Mouse (Mus musculus) liver, embryonic 15.5 days (tissue): ENCODE results near the gene Npas3. TPM values are rescaled to one million over a fixed set of nuclear protein-coding genes. Genes with fewer than 3 reads are reported as not detected.

ENCODE experiments used
- ATAC-seq: fragments of 200-750 bp; cut with Nextera tagmentation; 2 replicates; pipeline ENCODE4 v1.8.0; 2017; ENCODE audit warnings: moderate number of reproducible peaks, mild to moderate bottlenecking, moderate library complexity; ENCODE audit not compliant: insufficient read depth
- H3K27ac ChIP-seq: fragments of 300-500 bp; sonication (generic); replicated peaks from 2 replicates; pipeline ENCODE4 v1.5.1; 2015; ENCODE audit warnings: mild to moderate bottlenecking, inconsistent platforms
- H3K27me3 ChIP-seq: fragments of 300-500 bp; sonication (generic); 2 replicates; pipeline ENCODE4 v1.6.1; 2015; ENCODE audit warnings: mild to moderate bottlenecking, inconsistent platforms
- H3K36me3 ChIP-seq: fragments of 300-500 bp; sonication (generic); replicated peaks from 2 replicates; pipeline ENCODE4 v1.6.1; 2015; ENCODE audit warnings: moderate library complexity, mild to moderate bottlenecking, inconsistent platforms
- H3K4me1 ChIP-seq: fragments of 300-500 bp; sonication (generic); replicated peaks from 2 replicates; pipeline ENCODE4 v1.6.1; 2015; ENCODE audit warnings: inconsistent platforms
- H3K4me2 ChIP-seq: fragments of 300-500 bp; sonication (generic); 2 replicates; pipeline ENCODE4 v1.6.1; 2015; ENCODE audit warnings: moderate library complexity, mild to moderate bottlenecking, inconsistent platforms
- H3K4me3 ChIP-seq: fragments of 300-500 bp; sonication (generic); replicated peaks from 2 replicates; pipeline ENCODE4 v1.5.1; 2015; ENCODE audit warnings: mild to moderate bottlenecking, inconsistent platforms
- H3K9ac ChIP-seq: fragments of 300-500 bp; sonication (generic); 2 replicates; pipeline ENCODE4 v1.6.1; 2015; ENCODE audit warnings: moderate library complexity, mild to moderate bottlenecking, inconsistent platforms
- H3K9me3 ChIP-seq: fragments of 300-500 bp; sonication (generic); replicated peaks from 2 replicates; pipeline ENCODE4 v1.6.1; 2016; ENCODE audit warnings: inconsistent platforms
- WGBS: fragments of 180-500 bp; shearing (Covaris S2); methylation state at CpG from one replicate; pipeline ENCODE4 v1.1.7; 2015; ENCODE audit warnings: mixed read lengths; ENCODE audit not compliant: insufficient replicate concordance; 5-methylcytosine and 5-hydroxymethylcytosine counted together
- polyA plus RNA-seq: library from polyadenylated mRNA; unstranded; fragments of >200 nt; fragmentation: Nextera tagmentation; extraction: Ambion mirVana; gene quantifications from 2 replicates; pipeline ENCODE4 v1.2.1, GENCODE M21; 2015

Npas3 gene
- polyA plus RNA-seq, 1 experiment from 2014 or later: 0.33 TPM

DNA sequence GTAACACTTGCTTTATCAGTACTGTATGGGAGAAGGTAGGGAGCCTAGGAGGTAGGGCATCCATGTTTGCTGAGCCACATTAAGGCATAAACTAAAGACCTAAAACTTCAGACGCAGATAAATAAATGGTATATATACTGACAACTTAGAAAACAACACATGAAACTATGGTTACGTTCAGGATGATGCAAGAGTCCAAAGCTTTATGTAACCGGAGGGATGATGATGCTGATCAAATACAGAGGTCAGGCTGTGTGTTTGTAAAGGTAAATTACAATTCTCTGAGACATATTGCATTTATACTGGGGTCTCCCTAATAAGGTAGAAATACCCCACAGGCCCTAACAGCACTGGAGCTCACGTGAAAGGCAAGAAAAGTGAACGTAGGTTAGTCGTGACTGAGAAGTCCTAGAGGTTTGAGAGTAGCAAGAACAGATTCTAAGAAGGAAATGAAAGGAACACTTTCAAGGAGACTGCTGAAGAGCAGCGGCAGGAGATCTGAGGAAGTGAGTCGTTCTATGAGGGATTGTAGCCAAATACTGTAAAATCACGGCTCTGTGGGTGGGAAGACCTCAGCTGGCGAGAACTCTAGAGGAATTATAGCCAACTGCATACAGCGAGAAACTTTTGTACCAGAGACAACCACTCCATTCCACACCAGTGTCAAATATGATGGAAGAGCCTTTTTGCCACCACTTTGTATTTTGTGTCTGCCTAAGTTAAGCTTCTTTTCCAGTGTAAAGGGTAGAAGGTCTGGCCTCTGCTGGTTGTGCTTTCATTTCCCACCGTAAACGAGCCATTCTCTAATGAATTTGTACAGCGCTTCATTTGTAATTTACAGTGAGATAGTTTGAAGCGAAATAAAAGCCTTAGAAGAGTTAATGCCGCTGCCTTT, 49.7 kb downstream of the Npas3 start:
- H3K27me3 ChIP-seq: no peaks in the 10 kb centered on the region
- ATAC-seq: no peak
- no peak overlapping the region for H3K9ac ChIP-seq
- no peak overlapping the region for H3K4me3 ChIP-seq
- no peak overlapping the region for H3K27ac ChIP-seq
- no peaks in the 10 kb centered on the region for H3K4me1 ChIP-seq
- no peaks in the 10 kb centered on the region for H3K9me3 ChIP-seq
- no peak overlapping the region for H3K4me2 ChIP-seq
- WGBS: 53% methylated on average over 16 of the region's 16 CpGs
- no peaks in the 10 kb centered on the region for H3K36me3 ChIP-seq

DNA sequence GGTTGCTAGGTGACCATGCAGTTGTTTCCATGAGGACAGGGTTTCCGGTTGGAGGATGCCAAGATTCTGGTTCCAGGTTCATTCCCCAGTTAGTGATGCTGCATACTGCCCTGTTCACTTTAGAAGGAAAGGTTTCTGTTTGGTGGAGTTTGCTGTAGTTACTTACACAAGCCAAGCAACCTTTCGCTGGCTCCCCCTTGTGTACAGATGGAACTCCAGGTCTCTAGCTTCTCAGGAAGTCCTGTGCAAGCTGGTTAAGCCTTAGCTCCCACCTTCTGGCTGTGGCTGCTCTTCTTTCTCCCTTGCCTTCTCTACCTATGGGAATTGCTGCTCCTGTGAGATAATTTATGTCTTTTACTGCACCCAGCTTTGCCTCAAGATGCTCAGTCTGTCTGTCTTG, 52.5 kb downstream of the Npas3 start:
- ATAC-seq: no peak

DNA sequence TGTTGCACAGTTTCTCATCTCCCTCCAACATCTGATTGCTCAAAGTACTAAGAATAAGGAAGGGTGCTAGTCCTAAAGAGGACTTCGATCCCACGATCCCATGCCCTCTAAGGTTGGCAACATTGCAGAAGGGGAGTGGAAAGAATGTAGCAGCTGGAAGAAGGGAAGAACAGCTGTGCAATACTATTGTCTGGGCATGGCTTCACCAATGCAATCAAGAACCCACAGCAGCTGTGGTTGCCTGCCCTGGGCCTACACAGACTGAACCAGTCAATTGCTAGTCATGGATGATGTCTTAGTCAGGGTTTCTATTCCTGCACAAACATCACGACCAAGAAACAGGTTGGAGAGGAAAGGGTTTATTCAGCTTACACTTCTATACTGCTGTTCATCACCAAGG, 53.7 kb downstream of the Npas3 start:
- Histone ChIP-seq H3K4me1 (no peaks in the 10 kb centered on the region), H3K9me3 (no peaks in the 10 kb centered on the region), H3K36me3 (no peaks in the 10 kb centered on the region), H3K27ac (no peak overlapping the region), H3K9ac (no peak overlapping the region), H3K4me3 (no peak overlapping the region), H3K4me2 (no peak overlapping the region), H3K27me3 (no peaks in the 10 kb centered on the region)
- WGBS: 39% methylated on average over 3 of the region's 3 CpGs
- ATAC-seq: no peak

More for the DNA sequence above, 52.5 kb downstream of the Npas3 start:
- Histone ChIP-seq H3K36me3 (no peaks in the 10 kb centered on the region), H3K9ac (no peak overlapping the region), H3K4me3 (no peak overlapping the region), H3K4me1 (no peaks in the 10 kb centered on the region), H3K4me2 (no peak overlapping the region), H3K27ac (no peak overlapping the region), H3K9me3 (no peaks in the 10 kb centered on the region), H3K27me3 (no peaks in the 10 kb centered on the region)
- WGBS: 35% methylated on average over 2 of the region's 2 CpGs

DNA sequence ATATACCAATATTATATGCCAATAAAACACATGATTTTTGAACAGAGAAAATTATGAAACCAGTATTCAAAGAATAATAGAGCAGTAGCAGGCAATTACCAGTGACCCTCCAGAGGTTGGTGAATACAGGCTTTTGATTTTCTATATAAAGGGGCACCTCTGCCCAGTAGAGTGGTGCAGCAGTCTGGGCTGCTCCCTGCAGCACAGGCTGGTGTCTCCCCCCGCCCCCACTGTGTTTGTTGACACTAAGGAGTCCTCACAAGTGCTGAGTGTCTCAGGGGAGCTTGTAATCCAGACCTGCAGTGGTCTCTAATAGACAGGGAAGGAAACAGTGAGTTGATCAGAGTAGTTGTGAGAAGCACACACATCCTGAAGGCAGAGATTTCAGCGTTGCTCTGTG, 68.2 kb downstream of the Npas3 start:
- H3K4me1 ChIP-seq: no peaks in the 10 kb centered on the region
- H3K27me3 ChIP-seq: no peaks in the 10 kb centered on the region
- no peak overlapping the region for H3K9ac ChIP-seq
- no peak overlapping the region for H3K27ac ChIP-seq
- no peak overlapping the region for H3K4me3 ChIP-seq
- H3K4me2 ChIP-seq: no peak overlapping the region
- H3K36me3 ChIP-seq: no peaks in the 10 kb centered on the region
- no peaks in the 10 kb centered on the region for H3K9me3 ChIP-seq
- WGBS: 25% methylated on average over 2 of the region's 2 CpGs
- no peak for ATAC-seq

- Histone ChIP-seq H3K9ac (no peak overlapping the region), H3K27me3 (no peaks in the 10 kb centered on the region), H3K9me3 (no peaks in the 10 kb centered on the region), H3K4me2 (no peak overlapping the region), H3K4me3 (no peak overlapping the region), H3K4me1 (no peaks in the 10 kb centered on the region), H3K36me3 (no peaks in the 10 kb centered on the region), H3K27ac (no peak overlapping the region)
- WGBS: 56% methylated on average over 3 of the region's 3 CpGs
- no peak for ATAC-seq
These were observed 69.3 kb downstream of the Npas3 start for GRCm38 (mm10) chr12:53317801-53318200.

GRCm38 (mm10) chr12:53320526-53320925, 72.0 kb downstream of the Npas3 start:
- H3K4me1 ChIP-seq: no peaks in the 10 kb centered on the region
- H3K27me3 ChIP-seq: no peaks in the 10 kb centered on the region
- H3K4me3 ChIP-seq: no peak overlapping the region
- no peak overlapping the region for H3K4me2 ChIP-seq
- no peaks in the 10 kb centered on the region for H3K36me3 ChIP-seq
- 70% methylated on average over 2 of the region's 2 CpGs for WGBS
- H3K9ac ChIP-seq: no peak overlapping the region
- no peaks in the 10 kb centered on the region for H3K9me3 ChIP-seq
- H3K27ac ChIP-seq: no peak overlapping the region
- ATAC-seq: no peak

GRCm38 (mm10) chr12:53321018-53321417, 72.5 kb downstream of the Npas3 start:
- Histone ChIP-seq H3K9me3 (no peaks in the 10 kb centered on the region), H3K27me3 (no peaks in the 10 kb centered on the region), H3K9ac (no peak overlapping the region), H3K4me2 (no peak overlapping the region), H3K36me3 (no peaks in the 10 kb centered on the region), H3K4me1 (no peaks in the 10 kb centered on the region), H3K4me3 (no peak overlapping the region), H3K27ac (no peak overlapping the region)
- ATAC-seq: no peak
- 63% methylated on average over 12 of the region's 12 CpGs for WGBS

DNA sequence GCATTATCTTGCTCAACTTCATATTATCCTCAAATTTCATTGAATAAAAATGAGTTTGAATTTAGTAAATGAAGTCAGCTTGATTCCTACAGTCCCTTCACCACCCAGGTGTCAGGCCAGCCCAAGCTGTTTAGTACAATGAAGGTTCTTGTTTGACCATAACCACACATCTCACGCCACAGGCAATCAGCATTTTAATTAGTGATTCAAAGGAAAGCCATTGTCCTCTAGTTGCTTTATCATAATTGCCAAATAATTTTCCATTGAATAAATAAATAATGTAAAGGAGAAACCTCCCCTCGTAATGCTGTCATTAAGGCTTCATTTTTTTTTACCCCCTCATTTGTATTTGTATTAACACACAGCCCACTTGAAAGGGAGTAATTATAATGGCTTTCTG, 73.5 kb downstream of the Npas3 start:
- Histone ChIP-seq H3K9ac (no peak overlapping the region), H3K36me3 (no peaks in the 10 kb centered on the region), H3K9me3 (no peaks in the 10 kb centered on the region), H3K27ac (no peak overlapping the region), H3K4me1 (no peaks in the 10 kb centered on the region), H3K4me2 (no peak overlapping the region), H3K27me3 (no peaks in the 10 kb centered on the region), H3K4me3 (no peak overlapping the region)
- ATAC-seq: no peak
- 46% methylated on average over 2 of the region's 2 CpGs for WGBS

DNA sequence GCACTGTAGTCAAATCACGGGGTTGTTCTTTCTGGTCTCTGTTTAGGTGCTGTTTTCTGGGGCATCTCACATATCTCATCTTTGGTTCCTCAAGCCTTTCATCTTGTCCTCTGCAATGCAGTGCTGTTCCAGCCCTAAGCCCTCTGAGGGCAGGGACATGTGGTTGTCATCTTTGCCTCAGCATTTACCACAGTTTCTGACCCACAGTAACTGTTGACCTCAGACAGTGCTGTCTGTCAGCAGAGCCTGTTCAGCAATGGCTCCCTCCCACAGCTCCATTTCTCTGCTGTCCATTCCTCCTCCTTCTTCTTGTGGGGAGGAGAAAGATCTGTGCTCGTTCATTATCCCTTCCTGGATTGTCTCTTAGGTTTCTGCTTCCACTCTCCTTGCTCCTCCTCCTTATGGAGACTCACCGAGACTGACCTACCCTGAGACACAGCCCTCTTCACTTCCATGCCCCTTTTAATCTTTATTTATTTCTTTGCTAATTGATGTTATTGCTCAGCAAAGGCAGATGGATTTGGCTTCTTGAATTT, 79.2 kb downstream of the Npas3 start:
- H3K9ac ChIP-seq: no peak overlapping the region
- H3K27ac ChIP-seq: no peak overlapping the region
- no peak for ATAC-seq
- no peaks in the 10 kb centered on the region for H3K4me1 ChIP-seq
- no peak overlapping the region for H3K4me2 ChIP-seq
- WGBS: 30% methylated on average over 3 of the region's 3 CpGs
- no peak overlapping the region for H3K4me3 ChIP-seq
- no peaks in the 10 kb centered on the region for H3K27me3 ChIP-seq
- H3K9me3 ChIP-seq: no peaks in the 10 kb centered on the region
- no peaks in the 10 kb centered on the region for H3K36me3 ChIP-seq

- no peaks in the 10 kb centered on the region for H3K4me1 ChIP-seq
- no peak overlapping the region for H3K27ac ChIP-seq
- H3K27me3 ChIP-seq: no peaks in the 10 kb centered on the region
- no peak overlapping the region for H3K9ac ChIP-seq
- no peaks in the 10 kb centered on the region for H3K36me3 ChIP-seq
- 28% methylated on average over 5 of the region's 5 CpGs for WGBS
- no peaks in the 10 kb centered on the region for H3K9me3 ChIP-seq
- no peak for ATAC-seq
- no peak overlapping the region for H3K4me3 ChIP-seq
- no peak overlapping the region for H3K4me2 ChIP-seq
These were observed 79.8 kb downstream of the Npas3 start for GRCm38 (mm10) chr12:53328257-53328736.

- WGBS: 59% methylated on average over 6 of the region's 6 CpGs
- Histone ChIP-seq H3K4me3 (no peak overlapping the region), H3K9me3 (no peaks in the 10 kb centered on the region), H3K4me1 (no peaks in the 10 kb centered on the region), H3K4me2 (no peak overlapping the region), H3K27me3 (no peaks in the 10 kb centered on the region), H3K9ac (no peak overlapping the region), H3K36me3 (no peaks in the 10 kb centered on the region), H3K27ac (no peak overlapping the region)
- no peak for ATAC-seq
These were observed 81.7 kb downstream of the Npas3 start for GRCm38 (mm10) chr12:53330141-53330540.
